Mouse (Mus musculus) cerebellum, adult 2 months (tissue): ENCODE measurements at regions not wholly inside any gene's neighbourhood (a gene's known extent, or its start where the extent isn't known, plus 50 kb on each side); places are given as distances from the start of the nearest gene placed in this dataset.
A peak's percentile ranks its signal among the peaks of the same experiment; 100 is the strongest.

Source experiments
- DNase-seq, 2 experiments: peaks; one replicate each; pipeline ENCODE4 v3.0.0; 2021
- H3K27ac ChIP-seq: fragments of 200-500 bp; 2 replicates; pipeline ENCODE4 v1.5.1; 2012; ENCODE audit warnings: low read length, control low read depth, inconsistent platforms; ENCODE audit not compliant: insufficient read depth
- H3K27me3 ChIP-seq: fragments of 200-500 bp; 2 replicates; pipeline ENCODE4 v1.6.1; 2012; ENCODE audit warnings: inconsistent platforms, mild to moderate bottlenecking, low read length, moderate library complexity; ENCODE audit not compliant: control insufficient read depth, insufficient read depth
- H3K4me1 ChIP-seq: fragments of 200-500 bp; 2 replicates; pipeline ENCODE4 v1.6.1; 2011; ENCODE audit warnings: low read length; ENCODE audit not compliant: control insufficient read depth, insufficient read depth
- H3K4me3 ChIP-seq: fragments of 200-500 bp; replicated peaks from 2 replicates; pipeline ENCODE3; 2011; ENCODE audit warnings: mild to moderate bottlenecking, low read depth, low read length, control low read depth; ENCODE audit not compliant: insufficient read depth
- CTCF ChIP-seq: fragments of 200-500 bp; IDR thresholded peaks from 2 replicates; pipeline ENCODE4 v1.5.1; 2011; ENCODE audit warnings: low read depth, mild to moderate bottlenecking, control low read depth, low read length, moderate library complexity, borderline replicate concordance; ENCODE audit not compliant: insufficient read depth
- POLR2A ChIP-seq: fragments of 200-500 bp; IDR thresholded peaks from 2 replicates; pipeline ENCODE4 v1.6.1; 2011; ENCODE audit warnings: low read length, control low read depth, borderline replicate concordance; ENCODE audit not compliant: insufficient read depth
- WGBS: fragments of 180-500 bp; shearing (Covaris S2); methylation state at CpG from one replicate; pipeline ENCODE4 v1.1.7; 2018; 5-methylcytosine and 5-hydroxymethylcytosine counted together

- TF ChIP-seq POLR2A (no peak), CTCF (no peak)
- 13% methylated on average over 1 of the region's 1 CpGs for WGBS
- H3K27ac ChIP-seq = no peak overlapping the region
- DNase-seq = peak in 1 of 2 experiments; percentile 2
- no peak overlapping the region for H3K4me3 ChIP-seq
- H3K27me3 ChIP-seq = no peaks in the 10 kb centered on the region
- no peaks in the 10 kb centered on the region for H3K4me1 ChIP-seq
These were observed 590.0 kb downstream of the Iqcm start for GRCm38 (mm10) chr8:76038526-76038925.

GRCm38 (mm10) chr8:76052003-76052402, 603.5 kb downstream of the Iqcm start:
- WGBS = 11% methylated on average over 4 of the region's 4 CpGs
- DNase-seq = peak in 1 of 2 experiments; percentile 2
- H3K4me3 ChIP-seq = no peak overlapping the region
- TF ChIP-seq POLR2A (no peak), CTCF (no peak)
- no peaks in the 10 kb centered on the region for H3K27me3 ChIP-seq
- no peaks in the 10 kb centered on the region; the same call in 1 of the 2 replicates for H3K4me1 ChIP-seq
- no peak overlapping the region for H3K27ac ChIP-seq

GRCm38 (mm10) chr8:76067721-76068120, 619.2 kb downstream of the Iqcm start:
- no peak for TF ChIP-seq CTCF
- TF ChIP-seq POLR2A = no peak
- Histone ChIP-seq H3K4me3 (no peak overlapping the region), H3K27me3 (no peaks in the 10 kb centered on the region), H3K4me1 (no peaks in the 10 kb centered on the region), H3K27ac (no peak overlapping the region)
- 19% methylated on average over 2 of the region's 2 CpGs for WGBS
- peak in 1 of 2 experiments; percentile 2 for DNase-seq

- TF ChIP-seq POLR2A (no peak), CTCF (no peak)
- no peak overlapping the region for H3K27ac ChIP-seq
- 42% methylated on average over 3 of the region's 3 CpGs for WGBS
- no peaks in the 10 kb centered on the region for H3K4me1 ChIP-seq
- H3K27me3 ChIP-seq = no peaks in the 10 kb centered on the region
- DNase-seq = no peak
- no peak overlapping the region for H3K4me3 ChIP-seq
These were observed 624.3 kb downstream of the Iqcm start for GRCm38 (mm10) chr8:76072671-76073351.

- Histone ChIP-seq H3K27ac (no peak overlapping the region), H3K4me3 (no peak overlapping the region), H3K27me3 (no peaks in the 10 kb centered on the region), H3K4me1 (no peaks in the 10 kb centered on the region)
- DNase-seq = no peak
- WGBS = 86% methylated on average over 4 of the region's 4 CpGs
- TF ChIP-seq CTCF (no peak), POLR2A (no peak)
These were observed 672.2 kb downstream of the Iqcm start for GRCm38 (mm10) chr8:76120587-76121145.

GRCm38 (mm10) chr8:76127486-76127885, 679.0 kb downstream of the Iqcm start:
- Histone ChIP-seq H3K27me3 (no peaks in the 10 kb centered on the region), H3K4me3 (no peak overlapping the region), H3K4me1 (no peaks in the 10 kb centered on the region), H3K27ac (no peak overlapping the region)
- no peak for DNase-seq
- 9% methylated on average over 2 of the region's 2 CpGs for WGBS
- TF ChIP-seq POLR2A (no peak), CTCF (no peak)

GRCm38 (mm10) chr8:76137219-76137618, 688.7 kb downstream of the Iqcm start:
- 66% methylated on average over 4 of the region's 4 CpGs for WGBS
- Histone ChIP-seq H3K4me3 (no peak overlapping the region), H3K27ac (no peak overlapping the region), H3K4me1 (no peaks in the 10 kb centered on the region), H3K27me3 (no peaks in the 10 kb centered on the region)
- no peak for TF ChIP-seq POLR2A
- TF ChIP-seq CTCF = no peak
- DNase-seq = no peak

- 62% methylated on average over 4 of the region's 4 CpGs for WGBS
- TF ChIP-seq POLR2A (no peak), CTCF (no peak)
- DNase-seq = no peak
These were observed 700.2 kb downstream of the Iqcm start for GRCm38 (mm10) chr8:76148681-76149080.

More at GRCm38 (mm10) chr8:76148681-76149080, 700.2 kb downstream of the Iqcm start:
- no peak overlapping the region for H3K27ac ChIP-seq
- no peak overlapping the region for H3K4me3 ChIP-seq
- H3K27me3 ChIP-seq = no peaks in the 10 kb centered on the region
- H3K4me1 ChIP-seq = no peaks in the 10 kb centered on the region
